ENCODE assay signal across 25 mouse cellular contexts in genomic region chr16:96298075-96298474, GRCm38 (mm10).
A peak's percentile ranks its signal among the peaks of the same experiment; 100 is the strongest.
DNase-seq lines count a peak whose midpoint lies in the region; ATAC-seq and TF ChIP-seq lines count a peak whose summit lies in the region.
"Had no signal": no experiment of that assay in that cellular context is flagged by ENCODE, and none has a peak within 500 bp of the region (broad histone marks: within the 10 kb centered on the region; RNA-seq: fewer than 3 reads in every experiment).

No protein-coding gene starts in this region.

- peak; percentile 54; the same call in 1 of the 2 replicates for ATAC-seq in lung, embryonic 14.5 days (ENCODE audit: insufficient read depth)
- peak; percentile 57; the same call in 1 of the 2 replicates for ATAC-seq in embryonic facial prominence, embryonic 14.5 days (ENCODE audit: low read depth)
- ATAC-seq: CD4-positive, CD25-positive, alpha-beta regulatory T cell, adult 4 months; forebrain, embryonic 15.5 days; inflammation-experienced regulatory T-cells, adult 6 months; midbrain, embryonic 13.5 days had no signal

- no peak for TF ChIP-seq POLR2A in lung, adult 2 months (IDR thresholded peaks at IDR 0.05; ENCODE audit: borderline replicate concordance, extremely low read depth, low read depth, low read length)
- TF ChIP-seq POLR2A in small intestine, adult 2 months (IDR thresholded peaks at IDR 0.05; ENCODE audit: low read depth, low read length) = no peak

- H3K27me3 ChIP-seq in lung, embryonic 14.5 days (ENCODE audit: insufficient read depth, low read length) = no peaks in the 10 kb centered on the region
- H3K27me3 ChIP-seq in embryonic facial prominence, embryonic 14.5 days (replicated peaks; ENCODE audit: control insufficient read depth, insufficient read depth, low read length) = no peaks in the 10 kb centered on the region
- H3K27me3 ChIP-seq in small intestine, adult 2 months (ENCODE audit: control insufficient read depth, insufficient read depth, low read length) = no peaks in the 10 kb centered on the region
- H3K27me3 ChIP-seq: forebrain, embryonic 15.5 days; heart, embryonic 13.5 days; hindbrain, embryonic 13.5 days; limb, embryonic 15.5 days; midbrain, embryonic 13.5 days had no signal

- peak; percentile 37 for DNase-seq in heart, adult 11 months
- no peak for DNase-seq in heart, postnatal 36 days
- DNase-seq in lung, embryonic 14.5 days = no peak
- no peak for DNase-seq in lung, adult 2 months
- no peak for DNase-seq in embryonic facial prominence, embryonic 14.5 days (ENCODE audit: low spot score)
- DNase-seq in yolk sac, embryonic 10.5 days (ENCODE audit: low spot score) = no peak
- DNase-seq: adrenal gland, postnatal 25 days; cerebellum, adult 8-10 months; cerebellum, postnatal 36 days; embryo, embryonic 11 days; gastrocnemius, postnatal 14 days; heart, adult 18-20 months; heart, postnatal 14 days; kidney, postnatal 36 days; layer of hippocampus, postnatal 36 days; thymus, postnatal 25 days had no signal

- no peak for TF ChIP-seq CTCF in lung, embryonic 14.5 days (IDR thresholded peaks at IDR 0.05; ENCODE audit: low read depth)
- no peak for TF ChIP-seq CTCF in lung, adult 2 months (IDR thresholded peaks at IDR 0.05; ENCODE audit: insufficient read depth, low read length)
- TF ChIP-seq CTCF in small intestine, adult 2 months (IDR thresholded peaks at IDR 0.05; ENCODE audit: extremely low read depth, insufficient read length, insufficient replicate concordance, low read depth, low read length) = no peak

- no peaks in the 10 kb centered on the region for H3K4me1 ChIP-seq in lung, embryonic 14.5 days (ENCODE audit: insufficient read depth)
- H3K4me1 ChIP-seq in lung, adult 2 months (ENCODE audit: control insufficient read depth, insufficient read depth, low read length) = no peaks in the 10 kb centered on the region
- no peaks in the 10 kb centered on the region for H3K4me1 ChIP-seq in embryonic facial prominence, embryonic 14.5 days (ENCODE audit: control insufficient read depth, insufficient read depth, low read length)
- peaks cover 11% of the 10 kb centered on the region; the same call in 1 of the 2 replicates for H3K4me1 ChIP-seq in small intestine, adult 2 months (ENCODE audit: control insufficient read depth, insufficient read depth, insufficient read length, low read length)
- H3K4me1 ChIP-seq: forebrain, embryonic 15.5 days; heart, embryonic 13.5 days; hindbrain, embryonic 13.5 days; limb, embryonic 15.5 days; midbrain, embryonic 13.5 days had no signal

- no peak overlapping the region for H3K4me2 ChIP-seq in lung, embryonic 14.5 days
- H3K4me2 ChIP-seq in embryonic facial prominence, embryonic 14.5 days (ENCODE audit: low read depth, low read length) = no peak overlapping the region
- H3K4me2 ChIP-seq: forebrain, embryonic 15.5 days; heart, embryonic 13.5 days; hindbrain, embryonic 13.5 days; limb, embryonic 15.5 days; midbrain, embryonic 13.5 days had no signal

- intact Hi-C loops in heart, postnatal 36 days (cut with DNase I) = no loop called here

- H3K27ac ChIP-seq in lung, embryonic 14.5 days (ENCODE audit: low read depth) = no peak overlapping the region
- no peak overlapping the region for H3K27ac ChIP-seq in embryonic facial prominence, embryonic 14.5 days (replicated peaks; ENCODE audit: low read depth, low read length)
- H3K27ac ChIP-seq in small intestine, adult 2 months (ENCODE audit: insufficient read depth, low read depth, low read length) = peak overlapping the region; percentile 73
- H3K27ac ChIP-seq: forebrain, embryonic 15.5 days; heart, embryonic 13.5 days; hindbrain, embryonic 13.5 days; limb, embryonic 15.5 days; liver, embryonic 14.5 days; midbrain, embryonic 13.5 days had no signal

- no peaks in the 10 kb centered on the region for H3K36me3 ChIP-seq in lung, embryonic 14.5 days (ENCODE audit: insufficient read depth)
- H3K36me3 ChIP-seq in embryonic facial prominence, embryonic 14.5 days (ENCODE audit: control insufficient read depth, insufficient read depth, low read length) = no peaks in the 10 kb centered on the region
- H3K36me3 ChIP-seq in small intestine, adult 2 months (ENCODE audit: control insufficient read depth, insufficient read depth, low read length) = no peaks in the 10 kb centered on the region
- H3K36me3 ChIP-seq: forebrain, embryonic 15.5 days; heart, embryonic 13.5 days; hindbrain, embryonic 13.5 days; limb, embryonic 15.5 days; midbrain, embryonic 13.5 days had no signal

- no peak overlapping the region for H3K4me3 ChIP-seq in lung, embryonic 14.5 days (ENCODE audit: low read depth, low read length)
- H3K4me3 ChIP-seq in lung, adult 2 months (replicated peaks; ENCODE audit: extremely low read depth, low read depth, low read length) = no peak overlapping the region
- H3K4me3 ChIP-seq in embryonic facial prominence, embryonic 14.5 days (ENCODE audit: low read depth, low read length) = no peak overlapping the region
- H3K4me3 ChIP-seq in small intestine, adult 2 months (ENCODE audit: low read depth, low read length) = no peak overlapping the region
- H3K4me3 ChIP-seq: forebrain, embryonic 15.5 days; heart, embryonic 13.5 days; hindbrain, embryonic 13.5 days; limb, embryonic 15.5 days; midbrain, embryonic 13.5 days had no signal

- H3K9me3 ChIP-seq in lung, embryonic 14.5 days (ENCODE audit: low read depth, low read length) = no peaks in the 10 kb centered on the region
- H3K9me3 ChIP-seq in embryonic facial prominence, embryonic 14.5 days (ENCODE audit: control insufficient read depth, low read length) = no peaks in the 10 kb centered on the region
- H3K9me3 ChIP-seq: forebrain, embryonic 15.5 days; heart, embryonic 13.5 days; hindbrain, embryonic 13.5 days; limb, embryonic 15.5 days; midbrain, embryonic 13.5 days had no signal

- no peak overlapping the region for H3K9ac ChIP-seq in lung, embryonic 14.5 days
- H3K9ac ChIP-seq in embryonic facial prominence, embryonic 14.5 days (ENCODE audit: low read depth, low read length) = no peak overlapping the region
- H3K9ac ChIP-seq: forebrain, embryonic 15.5 days; heart, embryonic 13.5 days; hindbrain, embryonic 13.5 days; limb, embryonic 15.5 days; liver, embryonic 14.5 days; midbrain, embryonic 13.5 days had no signal
